Mouse (Mus musculus): ENCODE results near the gene Ghr. TPM values are rescaled to one million over a fixed set of nuclear protein-coding genes. Genes with fewer than 3 reads are reported as not detected.

Ghr gene
- polyA plus RNA-seq, 1 experiment from 2014 or later: 10.7 TPM

- no peaks in the 10 kb centered on the region for H3K27me3 ChIP-seq (ENCODE audit: control insufficient read depth, insufficient read depth, low read length)
- WGBS: 89% methylated on average over 5 of the region's 5 CpGs
- H3K4me1 ChIP-seq (ENCODE audit: control insufficient read depth, insufficient read depth, low read length): no peaks in the 10 kb centered on the region
- ATAC-seq (ENCODE audit: low FRiP score, low TSS enrichment) (no peak), DNase-seq (no peak)
- H3K9ac ChIP-seq (replicated peaks; ENCODE audit: low read length): no peak overlapping the region
- H3K9me3 ChIP-seq (ENCODE audit: control insufficient read depth, low read length): no peaks in the 10 kb centered on the region
- no peak overlapping the region for H3K4me3 ChIP-seq (replicated peaks; ENCODE audit: low read depth, low read length)
- H3K27ac ChIP-seq (replicated peaks; ENCODE audit: low read depth, low read length): no peak overlapping the region
- H3K4me2 ChIP-seq (ENCODE audit: low read length): no peak overlapping the region
- no peaks in the 10 kb centered on the region for H3K36me3 ChIP-seq (ENCODE audit: control insufficient read depth, insufficient read depth, low read length)
These were observed 78.6 kb downstream of the Ghr start for GRCm38 (mm10) chr15:3504700-3505099.

GRCm38 (mm10) chr15:3501683-3502082 is 81.6 kb downstream of the Ghr start:
- no peak overlapping the region for H3K4me3 ChIP-seq (replicated peaks; ENCODE audit: low read depth, low read length)
- H3K4me2 ChIP-seq (ENCODE audit: low read length): no peak overlapping the region
- H3K9ac ChIP-seq (replicated peaks; ENCODE audit: low read length): no peak overlapping the region
- no peaks in the 10 kb centered on the region for H3K9me3 ChIP-seq (ENCODE audit: control insufficient read depth, low read length)
- no peaks in the 10 kb centered on the region for H3K27me3 ChIP-seq (ENCODE audit: control insufficient read depth, insufficient read depth, low read length)
- H3K27ac ChIP-seq (replicated peaks; ENCODE audit: low read depth, low read length): no peak overlapping the region
- 84% methylated on average over 3 of the region's 3 CpGs for WGBS
- no peaks in the 10 kb centered on the region for H3K4me1 ChIP-seq (ENCODE audit: control insufficient read depth, insufficient read depth, low read length)
- ATAC-seq (ENCODE audit: low FRiP score, low TSS enrichment) (no peak), DNase-seq (no peak)
- H3K36me3 ChIP-seq (ENCODE audit: control insufficient read depth, insufficient read depth, low read length): no peaks in the 10 kb centered on the region

GRCm38 (mm10) chr15:3499020-3499419 is 84.3 kb downstream of the Ghr start:
- ATAC-seq (ENCODE audit: low FRiP score, low TSS enrichment) (no peak), DNase-seq (no peak)
- H3K4me2 ChIP-seq (ENCODE audit: low read length): no peak overlapping the region
- WGBS: 100% methylated on average over 1 of the region's 1 CpGs
- no peaks in the 10 kb centered on the region for H3K27me3 ChIP-seq (ENCODE audit: control insufficient read depth, insufficient read depth, low read length)
- H3K9ac ChIP-seq (replicated peaks; ENCODE audit: low read length): no peak overlapping the region
- H3K4me3 ChIP-seq (replicated peaks; ENCODE audit: low read depth, low read length): no peak overlapping the region
- H3K4me1 ChIP-seq (ENCODE audit: control insufficient read depth, insufficient read depth, low read length): no peaks in the 10 kb centered on the region
- H3K9me3 ChIP-seq (ENCODE audit: control insufficient read depth, low read length): no peaks in the 10 kb centered on the region
- H3K36me3 ChIP-seq (ENCODE audit: control insufficient read depth, insufficient read depth, low read length): no peaks in the 10 kb centered on the region
- no peak overlapping the region for H3K27ac ChIP-seq (replicated peaks; ENCODE audit: low read depth, low read length)

GRCm38 (mm10) chr15:3497946-3498580 is 85.2 kb downstream of the Ghr start:
- no peak overlapping the region for H3K4me3 ChIP-seq (replicated peaks; ENCODE audit: low read depth, low read length)
- H3K27ac ChIP-seq (replicated peaks; ENCODE audit: low read depth, low read length): no peak overlapping the region
- no peaks in the 10 kb centered on the region for H3K36me3 ChIP-seq (ENCODE audit: control insufficient read depth, insufficient read depth, low read length)
- H3K4me2 ChIP-seq (ENCODE audit: low read length): no peak overlapping the region
- 77% methylated on average over 9 of the region's 9 CpGs for WGBS
- ATAC-seq (ENCODE audit: low FRiP score, low TSS enrichment): no peak
- no peaks in the 10 kb centered on the region for H3K4me1 ChIP-seq (ENCODE audit: control insufficient read depth, insufficient read depth, low read length)
- H3K27me3 ChIP-seq (ENCODE audit: control insufficient read depth, insufficient read depth, low read length): no peaks in the 10 kb centered on the region
- H3K9ac ChIP-seq (replicated peaks; ENCODE audit: low read length): no peak overlapping the region
- no peaks in the 10 kb centered on the region for H3K9me3 ChIP-seq (ENCODE audit: control insufficient read depth, low read length)
- no peak for DNase-seq

- no peaks in the 10 kb centered on the region for H3K4me1 ChIP-seq (ENCODE audit: control insufficient read depth, insufficient read depth, low read length)
- H3K9me3 ChIP-seq (ENCODE audit: control insufficient read depth, low read length): no peaks in the 10 kb centered on the region
- H3K27me3 ChIP-seq (ENCODE audit: control insufficient read depth, insufficient read depth, low read length): no peaks in the 10 kb centered on the region
- no peak overlapping the region for H3K4me3 ChIP-seq (replicated peaks; ENCODE audit: low read depth, low read length)
- no peak overlapping the region for H3K4me2 ChIP-seq (ENCODE audit: low read length)
- H3K27ac ChIP-seq (replicated peaks; ENCODE audit: low read depth, low read length): no peak overlapping the region
- no peak overlapping the region for H3K9ac ChIP-seq (replicated peaks; ENCODE audit: low read length)
- no peaks in the 10 kb centered on the region for H3K36me3 ChIP-seq (ENCODE audit: control insufficient read depth, insufficient read depth, low read length)
- ATAC-seq (ENCODE audit: low FRiP score, low TSS enrichment): no peak
- 90% methylated on average over 3 of the region's 3 CpGs for WGBS
- no peak for DNase-seq
These were observed 92.4 kb downstream of the Ghr start for GRCm38 (mm10) chr15:3490868-3491267.

- no peak for DNase-seq
- no peaks in the 10 kb centered on the region for H3K4me1 ChIP-seq (ENCODE audit: control insufficient read depth, insufficient read depth, low read length)
- 92% methylated on average over 2 of the region's 2 CpGs for WGBS
These were observed 93.3 kb downstream of the Ghr start for GRCm38 (mm10) chr15:3490011-3490410.

GRCm38 (mm10) chr15:3489180-3489579 is 94.1 kb downstream of the Ghr start:
- H3K9me3 ChIP-seq (ENCODE audit: control insufficient read depth, low read length): no peaks in the 10 kb centered on the region
- H3K27ac ChIP-seq (replicated peaks; ENCODE audit: low read depth, low read length): no peak overlapping the region
- ATAC-seq (ENCODE audit: low FRiP score, low TSS enrichment): no peak
- no peak overlapping the region for H3K4me2 ChIP-seq (ENCODE audit: low read length)
- H3K4me1 ChIP-seq (ENCODE audit: control insufficient read depth, insufficient read depth, low read length): no peaks in the 10 kb centered on the region
- no peak overlapping the region for H3K4me3 ChIP-seq (replicated peaks; ENCODE audit: low read depth, low read length)
- no peak for DNase-seq
- H3K27me3 ChIP-seq (ENCODE audit: control insufficient read depth, insufficient read depth, low read length): no peaks in the 10 kb centered on the region
- no peaks in the 10 kb centered on the region for H3K36me3 ChIP-seq (ENCODE audit: control insufficient read depth, insufficient read depth, low read length)
- H3K9ac ChIP-seq (replicated peaks; ENCODE audit: low read length): no peak overlapping the region

More at GRCm38 (mm10) chr15:3490011-3490410, 93.3 kb downstream of the Ghr start:
- Histone ChIP-seq H3K27ac (replicated peaks; ENCODE audit: low read depth, low read length) (no peak overlapping the region), H3K9ac (replicated peaks; ENCODE audit: low read length) (no peak overlapping the region), H3K9me3 (ENCODE audit: control insufficient read depth, low read length) (no peaks in the 10 kb centered on the region), H3K27me3 (ENCODE audit: control insufficient read depth, insufficient read depth, low read length) (no peaks in the 10 kb centered on the region), H3K36me3 (ENCODE audit: control insufficient read depth, insufficient read depth, low read length) (no peaks in the 10 kb centered on the region), H3K4me3 (replicated peaks; ENCODE audit: low read depth, low read length) (no peak overlapping the region), H3K4me2 (ENCODE audit: low read length) (no peak overlapping the region)
- no peak for ATAC-seq (ENCODE audit: low FRiP score, low TSS enrichment)

GRCm38 (mm10) chr15:3488601-3489000 is 94.7 kb downstream of the Ghr start:
- Histone ChIP-seq H3K4me3 (replicated peaks; ENCODE audit: low read depth, low read length) (no peak overlapping the region), H3K36me3 (ENCODE audit: control insufficient read depth, insufficient read depth, low read length) (no peaks in the 10 kb centered on the region), H3K4me1 (ENCODE audit: control insufficient read depth, insufficient read depth, low read length) (no peaks in the 10 kb centered on the region), H3K9me3 (ENCODE audit: control insufficient read depth, low read length) (no peaks in the 10 kb centered on the region), H3K4me2 (ENCODE audit: low read length) (no peak overlapping the region), H3K9ac (replicated peaks; ENCODE audit: low read length) (no peak overlapping the region), H3K27me3 (ENCODE audit: control insufficient read depth, insufficient read depth, low read length) (no peaks in the 10 kb centered on the region), H3K27ac (replicated peaks; ENCODE audit: low read depth, low read length) (no peak overlapping the region)
- 96% methylated on average over 3 of the region's 3 CpGs for WGBS
- ATAC-seq (ENCODE audit: low FRiP score, low TSS enrichment) (no peak), DNase-seq (no peak)

- H3K27me3 ChIP-seq (ENCODE audit: control insufficient read depth, insufficient read depth, low read length): no peaks in the 10 kb centered on the region
- H3K9ac ChIP-seq (replicated peaks; ENCODE audit: low read length): no peak overlapping the region
- no peaks in the 10 kb centered on the region for H3K9me3 ChIP-seq (ENCODE audit: control insufficient read depth, low read length)
- no peak overlapping the region for H3K4me3 ChIP-seq (replicated peaks; ENCODE audit: low read depth, low read length)
- no peak overlapping the region for H3K27ac ChIP-seq (replicated peaks; ENCODE audit: low read depth, low read length)
- H3K4me1 ChIP-seq (ENCODE audit: control insufficient read depth, insufficient read depth, low read length): no peaks in the 10 kb centered on the region
- no peak overlapping the region for H3K4me2 ChIP-seq (ENCODE audit: low read length)
- DNase-seq (no peak), ATAC-seq (ENCODE audit: low FRiP score, low TSS enrichment) (no peak)
- no peaks in the 10 kb centered on the region for H3K36me3 ChIP-seq (ENCODE audit: control insufficient read depth, insufficient read depth, low read length)
- 89% methylated on average over 5 of the region's 5 CpGs for WGBS
These were observed 96.6 kb downstream of the Ghr start for GRCm38 (mm10) chr15:3486691-3487090.

Data from midbrain, embryonic 14.5 days (tissue).